Mouse (Mus musculus): ENCODE data around the gene Rbm15. TPM values are rescaled to one million over a fixed set of nuclear protein-coding genes. Genes with fewer than 3 reads are reported as not detected.
"Not testable (repeated sequence)": the region's sequence is repeated elsewhere in the genome, so short reads cannot be mapped to it uniquely, and the experiment has no call there.

Gene Rbm15
- polyA plus RNA-seq, 1 experiment from 2014 or later = 11.1 TPM

DNA sequence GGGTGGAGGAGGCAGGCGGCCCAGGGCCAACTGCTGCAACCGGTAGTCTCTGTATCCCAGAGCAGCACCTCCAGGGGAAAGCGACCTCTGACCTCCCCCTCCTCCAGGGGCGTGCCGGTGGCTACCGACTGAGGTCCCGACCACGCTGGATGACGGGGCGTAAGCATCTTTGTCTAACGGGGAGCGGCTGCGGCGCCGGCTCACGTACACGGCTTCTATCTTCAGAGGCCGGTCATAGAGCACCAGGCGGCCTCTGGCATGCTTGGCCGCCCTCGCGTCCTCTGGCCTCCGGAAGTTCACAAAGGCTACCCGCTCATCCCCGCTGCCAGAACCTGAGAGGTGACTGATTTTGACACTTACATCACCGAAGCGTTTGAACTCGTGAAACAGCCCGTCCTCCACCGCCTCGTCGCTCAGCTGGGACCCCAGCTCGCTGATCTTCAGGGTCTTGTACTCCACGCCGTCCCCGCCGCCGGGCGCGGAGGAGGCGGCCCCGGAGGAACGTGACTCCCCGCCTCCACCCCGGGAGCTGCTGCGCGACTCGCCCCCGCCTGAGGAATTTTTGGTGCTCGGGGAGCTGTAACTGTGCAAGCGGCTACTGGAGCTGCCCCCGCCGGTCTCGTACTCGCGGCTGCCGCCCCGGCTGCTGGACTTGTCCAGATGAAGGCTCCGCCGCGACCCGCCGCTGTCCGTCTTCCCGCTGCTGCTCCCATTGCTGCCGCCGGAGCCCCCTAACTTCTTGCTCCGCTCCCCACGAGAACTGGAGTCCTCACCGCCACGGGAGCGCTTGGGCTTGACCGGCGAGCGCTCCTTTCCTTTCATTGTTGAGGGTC lies 1.1 kb downstream of the Rbm15 start:
- in situ Hi-C loops (cut with MboI; ENCODE audit: low pct_unique_long_range_greater_than_20kb) = no loop called here
- no peak for ATAC-seq
- TF ChIP-seq CTCF (IDR thresholded peaks at IDR 0.05) = no peak
- no peak for DNase-seq (ENCODE audit: low read depth, low spot score)
- CTCF ChIA-PET = interaction anchor here (0.9 to 1.6 kb wide), 3 partner anchors 9 to 22 kb away, joined by 3 to 4 read pairs (median 4); no protein-coding TSS in a partner anchor
- H3K27me3 ChIP-seq = no peaks in the 10 kb centered on the region
- POLR2A ChIA-PET = interaction anchor here (0.9 to 2.3 kb wide), 4 partner anchors 8 to 53 kb away, joined by 3 to 8 read pairs (median 4); partner anchors contain the start of gene Lamtor5

- CTCF ChIA-PET = interaction anchor here (1.5 to 1.6 kb wide), 2 partner anchors 9 to 18 kb away, joined by 4 read pairs; no protein-coding TSS in a partner anchor
- no peak for DNase-seq (ENCODE audit: low read depth, low spot score)
- no peak for ATAC-seq
- in situ Hi-C loops (cut with MboI; ENCODE audit: low pct_unique_long_range_greater_than_20kb) = no loop called here
- TF ChIP-seq CTCF (IDR thresholded peaks at IDR 0.05) = no peak
- POLR2A ChIA-PET = interaction anchor here (1.2 to 2.3 kb wide), 3 partner anchors 9 to 52 kb away, joined by 3 to 8 read pairs (median 5); partner anchors contain the start of gene Lamtor5
- H3K27me3 ChIP-seq = no peaks in the 10 kb centered on the region
Observed at GRCm38 (mm10) chr3:107331746-107332126, 1.7 kb downstream of the Rbm15 start.

DNA sequence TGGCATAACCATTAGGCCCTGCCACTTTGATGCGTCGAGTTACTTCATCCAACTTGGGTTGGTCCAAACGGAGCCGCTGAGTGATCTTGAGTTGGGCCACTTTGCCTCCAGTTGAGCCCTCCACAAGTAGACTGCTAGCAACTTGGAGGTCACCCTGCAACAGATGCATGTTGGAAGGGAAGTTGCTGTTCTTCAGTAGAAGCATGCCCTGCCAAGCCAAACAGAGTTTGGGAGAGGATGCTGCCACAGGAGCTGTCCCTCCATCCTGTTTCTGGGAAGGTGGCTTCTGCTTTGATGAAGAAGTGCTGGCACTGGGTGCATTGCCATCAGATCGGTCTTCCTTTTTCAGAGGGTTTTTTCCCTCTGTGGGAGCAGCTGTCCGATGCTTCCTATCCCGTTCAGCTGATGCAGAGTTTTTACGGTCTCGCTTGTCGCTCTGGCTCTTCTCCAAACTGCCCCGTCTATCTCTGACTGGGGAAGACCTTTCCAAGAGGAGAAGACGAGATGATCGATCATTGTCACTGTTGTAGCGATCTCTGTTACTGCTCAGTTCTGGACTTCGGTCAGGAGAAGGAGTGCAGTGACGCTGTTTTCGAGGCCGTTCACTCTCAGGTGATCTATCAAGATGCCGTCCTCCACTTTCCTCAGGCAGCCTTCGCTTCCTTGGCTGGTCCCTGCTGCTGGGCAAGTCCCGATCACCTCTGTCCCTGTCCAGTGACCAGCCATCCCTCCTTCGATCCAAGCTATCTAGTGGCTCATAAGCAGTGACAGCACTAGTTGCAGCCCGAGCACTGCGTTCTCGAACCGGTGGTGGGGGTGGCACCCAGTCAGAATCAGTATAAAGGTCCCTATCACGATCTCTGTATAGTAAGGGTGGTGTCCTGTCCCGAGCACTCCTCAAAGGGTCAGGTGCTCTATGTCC lies 2.7 kb downstream of the Rbm15 start:
- no peak for DNase-seq (ENCODE audit: low read depth, low spot score)
- no peak for TF ChIP-seq CTCF (IDR thresholded peaks at IDR 0.05)
- in situ Hi-C loops (cut with MboI; ENCODE audit: low pct_unique_long_range_greater_than_20kb) = no loop called here
- H3K27me3 ChIP-seq = no peaks in the 10 kb centered on the region
- CTCF ChIA-PET = interaction anchor here (1.5 kb wide), 1 partner anchor 17 kb away, joined by 4 read pairs; no protein-coding TSS in a partner anchor
- POLR2A ChIA-PET = interaction anchor here (1.2 kb wide), 1 partner anchor 8 kb away, joined by 3 read pairs; no protein-coding TSS in a partner anchor
- no peak for ATAC-seq

DNA sequence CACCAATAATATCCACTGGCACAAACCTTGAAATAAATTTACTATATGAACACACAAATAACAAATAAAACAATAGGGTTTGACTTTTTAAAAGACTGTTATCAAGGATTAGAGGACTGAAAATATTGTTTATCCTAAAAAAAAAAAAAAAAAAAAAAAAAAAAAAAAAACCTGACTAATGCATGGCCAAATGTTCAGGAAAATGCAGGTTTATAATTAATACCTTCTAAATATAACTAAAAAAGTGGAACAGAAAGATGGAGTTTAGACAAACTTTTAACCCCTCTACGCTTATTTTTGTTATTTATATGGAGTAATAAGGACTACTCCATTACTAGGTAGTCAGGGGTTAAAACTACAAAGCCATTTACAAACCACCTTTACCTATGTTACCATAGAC lies 7.0 kb downstream of the Rbm15 start:
- no peak for TF ChIP-seq CTCF (IDR thresholded peaks at IDR 0.05)
- ChIA-PET POLR2A (no interaction called here), CTCF (interaction anchor here (1.0 kb wide), 2 partner anchors 14 to 26 kb away, joined by 3 read pairs; no protein-coding TSS in a partner anchor)
- no peak for DNase-seq (ENCODE audit: low read depth, low spot score)
- in situ Hi-C loops (cut with MboI; ENCODE audit: low pct_unique_long_range_greater_than_20kb) = no loop called here
- no peak for ATAC-seq
- H3K27me3 ChIP-seq = no peaks in the 10 kb centered on the region

DNA sequence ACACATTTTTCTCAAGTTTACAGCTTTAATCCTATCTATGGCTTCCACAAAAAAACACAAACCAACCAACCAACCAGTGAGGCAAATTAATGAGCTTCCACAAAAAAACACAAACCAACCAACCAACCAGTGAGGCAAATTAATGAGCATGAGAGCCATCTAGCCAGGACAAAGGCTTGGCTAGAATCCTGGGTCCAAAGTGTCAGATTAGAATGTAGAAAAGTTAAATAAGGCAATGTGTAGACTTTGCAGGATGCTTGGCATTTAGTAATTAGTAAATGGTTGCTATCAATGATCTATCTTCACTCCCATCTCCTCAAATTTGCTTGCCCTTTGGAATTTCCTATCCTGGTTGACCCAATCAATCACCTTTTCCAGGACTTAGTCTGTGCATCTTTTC lies 11.7 kb downstream of the Rbm15 start:
- no peak for TF ChIP-seq CTCF (IDR thresholded peaks at IDR 0.05)
- POLR2A ChIA-PET = no interaction called here
- CTCF ChIA-PET = interaction anchor here (1.3 to 2.1 kb wide), 2 partner anchors 9 to 12 kb away, joined by 6 to 7 read pairs; no protein-coding TSS in a partner anchor
- in situ Hi-C loops (cut with MboI; ENCODE audit: low pct_unique_long_range_greater_than_20kb) = loop anchor here (25.0 kb wide), 1 partner anchor 1359 kb away; the partner anchor contains the start of genes Atp5f1, Ovgp1 and Wdr77
- no peaks in the 10 kb centered on the region for H3K27me3 ChIP-seq
- no peak for ATAC-seq
- no peak for DNase-seq (ENCODE audit: low read depth, low spot score)

GRCm38 (mm10) chr3:107321141-107321540 lies 12.3 kb downstream of the Rbm15 start:
- in situ Hi-C loops (cut with MboI; ENCODE audit: low pct_unique_long_range_greater_than_20kb) = loop anchor here (25.0 kb wide), 1 partner anchor 1359 kb away; the partner anchor contains the start of genes Atp5f1, Ovgp1 and Wdr77
- TF ChIP-seq CTCF (IDR thresholded peaks at IDR 0.05) = no peak
- ChIA-PET POLR2A (no interaction called here), CTCF (interaction anchor here (2.1 kb wide), 1 partner anchor 9 kb away, joined by 6 read pairs; no protein-coding TSS in a partner anchor)
- H3K27me3 ChIP-seq = no peaks in the 10 kb centered on the region
- DNase-seq (ENCODE audit: low read depth, low spot score) (no peak), ATAC-seq (no peak)

GRCm38 (mm10) chr3:107317338-107317737 lies 16.1 kb downstream of the Rbm15 start:
- in situ Hi-C loops (cut with MboI; ENCODE audit: low pct_unique_long_range_greater_than_20kb) = loop anchor here (25.0 kb wide), 1 partner anchor 1355 kb away; the partner anchor contains the start of genes Atp5f1, Ovgp1 and Wdr77
- ChIA-PET POLR2A (no interaction called here), CTCF (no interaction called here)
- no peak for ATAC-seq
- TF ChIP-seq CTCF (IDR thresholded peaks at IDR 0.05) = no peak
- no peak for DNase-seq (ENCODE audit: low read depth, low spot score)
- H3K27me3 ChIP-seq = no peaks in the 10 kb centered on the region

DNA sequence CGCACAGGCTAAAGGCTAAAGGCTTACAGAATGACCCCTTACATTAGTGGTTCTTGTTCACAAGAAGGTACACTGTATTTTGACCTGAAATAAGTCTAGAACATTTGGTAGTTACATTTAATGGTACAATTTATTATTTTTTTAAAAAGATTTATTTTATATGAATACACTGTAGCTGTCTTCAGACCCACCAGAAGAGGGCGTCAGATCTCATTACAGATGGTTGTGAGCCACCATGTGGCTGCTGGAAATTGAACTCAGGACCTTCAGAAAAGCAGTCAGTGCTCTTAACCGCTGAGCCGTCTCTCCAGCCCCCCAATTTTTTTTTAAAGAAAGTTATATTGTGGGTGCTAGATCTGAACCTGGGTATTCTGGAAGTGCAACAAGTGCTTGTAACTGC lies 36.6 kb downstream of the Rbm15 start:
- ATAC-seq; POLR2A ChIA-PET; H3K27me3 ChIP-seq; in situ Hi-C loops (cut with MboI; ENCODE audit: low pct_unique_long_range_greater_than_20kb); DNase-seq (ENCODE audit: low read depth, low spot score): not testable (repeated sequence)
- peak; percentile 57 for TF ChIP-seq CTCF (IDR thresholded peaks at IDR 0.05)
- CTCF ChIA-PET = interaction anchor here (1.2 to 2.2 kb wide), 3 partner anchors 10 to 169 kb away, joined by 3 to 6 read pairs (median 3); no protein-coding TSS in a partner anchor

DNA sequence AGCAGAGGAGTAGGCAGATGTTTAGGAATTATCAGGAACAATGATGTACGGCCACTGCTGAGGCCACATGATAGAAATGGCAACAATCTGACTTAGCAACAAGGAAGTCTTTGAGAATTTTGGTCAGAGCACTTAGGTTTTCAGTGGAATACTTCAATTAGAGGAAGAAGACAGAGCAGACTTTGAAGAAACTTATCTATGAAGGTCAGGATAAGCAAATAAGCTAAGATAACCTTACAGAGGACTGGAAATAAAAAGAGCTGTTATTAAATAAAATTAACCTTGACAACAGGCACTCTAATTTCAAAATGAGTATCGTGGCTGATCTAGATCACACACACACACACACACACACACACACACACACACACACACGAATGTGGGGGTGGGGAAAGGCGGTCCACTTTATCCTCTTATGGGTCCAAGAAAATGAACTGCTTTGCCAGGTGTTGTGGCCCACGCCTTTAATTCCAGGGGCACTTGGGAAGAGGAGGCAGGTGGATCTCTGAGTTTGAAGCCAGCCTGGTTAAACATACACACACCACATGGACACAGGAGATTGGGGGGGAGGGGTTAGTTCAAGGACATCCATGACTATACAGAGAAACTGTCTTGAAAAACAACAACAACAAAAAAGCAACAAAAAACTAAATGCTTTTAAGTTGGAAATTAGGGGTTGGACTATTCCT lies 37.7 kb downstream of the Rbm15 start:
- in situ Hi-C loops (cut with MboI; ENCODE audit: low pct_unique_long_range_greater_than_20kb) = no loop called here
- H3K27me3 ChIP-seq = no peaks in the 10 kb centered on the region
- DNase-seq (ENCODE audit: low read depth, low spot score) (no peak), ATAC-seq (no peak)
- ChIA-PET CTCF (interaction anchor here (1.4 to 2.2 kb wide), 2 partner anchors 9 to 52 kb away, joined by 3 to 6 read pairs; no protein-coding TSS in a partner anchor), POLR2A (no interaction called here)
- TF ChIP-seq CTCF (IDR thresholded peaks at IDR 0.05) = no peak

All from Patski (cell line).